Mouse (Mus musculus) spleen, adult 18-20 months (tissue): ENCODE data around the gene Olfr1500.
"Not testable (repeated sequence)": the region's sequence is repeated elsewhere in the genome, so short reads cannot be mapped to it uniquely, and the experiment has no call there.

Source experiments
- DNase-seq, 2 experiments: peaks; one replicate each; pipeline ENCODE4 v3.0.0; 2022; ENCODE audit warnings: mixed read lengths in 2 of 2

Olfr1500 gene

GRCm38 (mm10) chr19:13830388-13830787 is at the start of gene Olfr1500:
Gene Olfr1500, minus strand, starts transcription at chr19:13830488.
- DNase-seq, result no peak

GRCm38 (mm10) chr19:13861495-13861894 is 31.2 kb upstream of the Olfr1500 start, which contains the start of gene Olfr1502:
Gene Olfr1502, plus strand, starts transcription at chr19:13861795.
- no peak for DNase-seq

GRCm38 (mm10) chr19:13850592-13850991 is 20.3 kb upstream of the Olfr1500 start, which contains the start of gene Olfr1501:
Gene Olfr1501, minus strand, starts transcription at chr19:13850692.
- not testable (repeated sequence) for DNase-seq

GRCm38 (mm10) chr19:13828447-13828846 is 1.8 kb downstream of the Olfr1500 start:
- DNase-seq, result no peak

GRCm38 (mm10) chr19:13820847-13821246 is 9.4 kb downstream of the Olfr1500 start:
- no peak for DNase-seq

- no peak for DNase-seq
Observed at GRCm38 (mm10) chr19:13819347-13819746, 10.9 kb downstream of the Olfr1500 start, which contains the start of gene Olfr1499. Gene Olfr1499, minus strand, starts transcription at chr19:13819447.

- no peak for DNase-seq
Observed at GRCm38 (mm10) chr19:13818827-13819226, 11.5 kb downstream of the Olfr1500 start.

GRCm38 (mm10) chr19:13812823-13813222 is 17.5 kb downstream of the Olfr1500 start:
- DNase-seq, result no peak

GRCm38 (mm10) chr19:13805486-13805885 is 24.8 kb downstream of the Olfr1500 start:
- not testable (repeated sequence) for DNase-seq

GRCm38 (mm10) chr19:13798102-13798501 is 32.2 kb downstream of the Olfr1500 start, which contains the start of gene Olfr1497:
Gene Olfr1497, minus strand, starts transcription at chr19:13798202.
- DNase-seq, result no peak

- DNase-seq, result no peak
Observed at GRCm38 (mm10) chr19:13777578-13777977, 52.7 kb downstream of the Olfr1500 start, which contains the start of gene Olfr1496. Gene Olfr1496, plus strand, starts transcription at chr19:13777878.
